Mouse (Mus musculus) hematopoietic stem cell, adult 5-6 weeks (primary cell): ENCODE measurements at regions not wholly inside any gene's neighbourhood (a gene's known extent, or its start where the extent isn't known, plus 50 kb on each side); places are given as distances from the start of the nearest gene placed in this dataset.
"Not testable (repeated sequence)": the region's sequence is repeated elsewhere in the genome, so short reads cannot be mapped to it uniquely, and the experiment has no call there.

Source experiments
- ATAC-seq, 2 experiments: fragments of 125-278 bp in 1 of 2; replicated peaks in 1 of 2; 2 replicates each; pipeline ENCODE4 v1.8.0; 2016 to 2017; ENCODE audit warnings: inconsistent platforms in 2 of 2, mild to moderate bottlenecking in 2 of 2, moderate number of reproducible peaks in 2 of 2, low read depth in 1 of 2, moderate TSS enrichment in 1 of 2; ENCODE audit not compliant: low FRiP score in 2 of 2, poor library complexity in 2 of 2, severe bottlenecking in 2 of 2, insufficient read depth in 1 of 2, low TSS enrichment in 1 of 2

DNA sequence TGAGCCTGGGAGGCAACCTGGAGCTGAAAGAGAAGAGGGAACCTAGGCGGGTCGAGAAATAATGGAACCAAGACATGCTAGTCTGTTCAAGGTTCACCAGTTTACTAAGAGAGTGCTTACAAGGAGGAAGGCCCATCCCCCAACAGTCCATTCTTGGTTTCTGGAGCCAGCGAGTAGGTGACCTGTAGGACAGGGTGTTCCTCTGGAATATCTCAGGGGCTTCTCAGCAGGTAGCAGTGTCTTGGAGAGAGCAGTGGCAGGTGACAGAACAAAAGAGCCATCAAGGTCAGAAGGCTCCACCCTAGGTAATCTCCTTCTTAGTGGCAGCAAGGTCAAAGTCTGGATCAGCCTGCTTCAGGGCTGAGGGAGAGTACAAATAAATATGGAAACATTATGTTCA lies 268.4 kb downstream of the Ppp1r3a start:
- ATAC-seq, result not testable (repeated sequence)

DNA sequence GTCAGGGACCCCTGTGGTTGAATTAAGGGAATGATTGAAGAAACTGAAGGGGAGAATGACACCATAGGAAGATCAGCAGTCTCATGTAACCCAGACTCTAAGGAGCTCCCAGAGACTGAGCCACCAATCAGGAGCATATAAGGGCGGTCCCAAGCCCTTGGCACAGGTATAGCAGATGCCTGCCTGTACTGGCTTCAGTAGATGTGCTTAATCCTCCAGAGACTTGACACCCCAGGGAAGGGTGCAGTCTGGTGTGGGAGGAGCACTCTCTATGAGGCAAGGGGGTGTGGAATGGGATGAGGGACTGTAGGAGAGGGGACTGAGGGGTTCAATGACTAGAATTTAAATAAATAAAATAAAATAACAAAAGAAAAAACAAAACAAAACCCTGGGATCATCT lies 298.7 kb downstream of the Ppp1r3a start:
- no peak for ATAC-seq

DNA sequence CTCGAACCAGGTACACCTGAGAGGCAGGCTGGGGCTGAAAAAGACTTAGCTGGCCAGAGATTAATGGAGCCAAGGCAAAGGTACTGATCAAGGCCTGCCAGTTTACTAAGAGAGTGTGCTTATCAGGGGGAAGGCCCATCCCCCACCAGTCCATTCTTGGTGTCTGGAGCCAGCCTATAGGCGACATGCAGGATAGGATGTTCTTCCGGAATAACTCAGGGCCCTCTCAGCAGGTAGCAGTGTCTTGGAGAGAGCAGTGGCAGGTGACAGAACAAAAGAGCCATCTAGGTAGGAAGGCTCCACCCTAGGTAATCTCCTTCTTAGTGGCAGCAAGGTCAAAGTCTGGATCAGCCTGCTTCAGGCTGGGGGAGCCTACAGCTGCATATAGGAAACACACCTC lies 301.8 kb downstream of the Ppp1r3a start:
- not testable (repeated sequence) for ATAC-seq

DNA sequence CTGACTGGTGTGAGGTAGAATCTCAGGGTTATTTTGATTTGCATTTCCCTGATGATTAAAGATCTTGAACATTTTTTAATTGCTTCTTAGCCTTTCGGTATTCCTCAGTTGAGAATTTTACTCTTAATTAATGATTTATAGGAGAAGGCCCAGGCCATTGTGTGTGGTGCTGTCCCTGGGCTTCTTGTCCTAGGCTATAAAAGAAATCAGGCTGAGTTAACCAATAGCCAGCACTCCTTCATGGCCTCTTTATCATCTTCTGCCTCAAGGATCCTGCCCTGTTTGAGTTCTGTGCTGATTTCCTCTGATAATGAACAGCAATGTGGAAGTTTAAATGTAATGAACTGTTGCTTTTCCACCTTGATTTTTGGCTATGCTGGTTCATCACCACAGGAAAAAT lies 323.3 kb downstream of the Ppp1r3a start:
- ATAC-seq, result no peak

DNA sequence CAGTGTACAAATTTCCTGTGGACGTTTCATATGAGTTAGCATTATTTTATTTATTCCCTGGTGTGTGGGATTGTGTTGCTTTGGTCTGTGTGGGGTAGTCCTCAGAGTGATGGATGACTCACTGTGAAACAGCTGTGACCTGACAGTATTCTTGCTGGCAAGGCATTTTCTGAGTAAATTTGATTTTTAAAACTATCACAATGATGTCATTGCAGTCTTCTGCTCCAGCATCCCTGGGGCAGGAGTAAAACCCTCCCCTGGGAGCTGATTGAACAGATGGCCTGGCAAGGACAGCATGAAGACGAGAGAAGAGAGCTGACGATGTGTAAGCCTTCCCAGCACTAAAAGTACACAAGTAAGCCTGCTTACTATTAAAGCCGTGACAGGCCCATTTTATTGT lies 345.3 kb downstream of the Ppp1r3a start:
- no peak for ATAC-seq

DNA sequence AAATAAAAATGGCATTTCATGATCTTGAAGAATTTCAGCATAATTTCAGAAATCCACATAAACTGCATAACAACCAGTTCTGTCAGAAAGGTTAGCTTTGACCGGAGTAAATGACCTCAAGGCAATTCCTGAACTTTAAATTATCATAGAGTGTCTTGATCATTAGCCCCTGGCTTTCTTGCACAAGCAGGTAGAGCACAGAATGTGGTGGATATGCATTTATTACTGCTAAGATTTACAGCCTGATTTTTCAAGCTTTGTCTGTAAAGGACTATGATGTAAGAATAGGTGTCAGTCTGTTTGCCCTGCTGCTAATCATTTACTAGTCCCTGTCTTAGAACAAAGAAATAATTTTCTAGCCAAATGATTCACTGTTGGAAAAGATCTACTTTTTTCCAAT lies 347.3 kb downstream of the Ppp1r3a start:
- no peak for ATAC-seq

DNA sequence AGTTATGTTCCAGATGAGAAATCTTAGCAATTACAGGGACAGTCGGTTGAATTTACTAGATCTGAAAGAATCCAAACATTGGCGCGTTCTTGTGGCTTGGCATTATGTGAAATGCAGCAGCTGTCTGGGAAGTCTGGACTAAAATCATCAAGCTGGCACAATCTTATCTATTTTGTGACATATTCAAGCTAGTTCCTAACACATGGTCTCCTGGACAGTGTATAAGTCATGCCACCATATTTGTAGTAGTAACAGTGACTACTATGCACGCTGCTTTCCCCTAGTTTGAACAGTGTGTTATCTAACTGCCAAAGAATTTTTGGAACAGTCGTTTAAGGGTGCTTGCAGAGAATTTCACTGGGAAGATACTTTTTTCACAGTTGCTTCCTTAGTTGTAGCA lies 396.8 kb downstream of the Ppp1r3a start:
- ATAC-seq, result no peak
